Mouse (Mus musculus) small intestine, adult 2 months (tissue): ENCODE results near the gene Pabpn1l. TPM values are rescaled to one million over a fixed set of nuclear protein-coding genes. Genes with fewer than 3 reads are reported as not detected.

Experiments
- H3K27ac ChIP-seq: fragments of 200-500 bp; 2 replicates; pipeline ENCODE4 v1.5.1; 2012; ENCODE audit warnings: low read depth, low read length, control low read depth, inconsistent platforms; ENCODE audit not compliant: insufficient read depth
- H3K27me3 ChIP-seq: fragments of 200-500 bp; 2 replicates; pipeline ENCODE4 v1.6.1; 2012; ENCODE audit warnings: mild to moderate bottlenecking, moderate library complexity, low read length, inconsistent platforms; ENCODE audit not compliant: control insufficient read depth, insufficient read depth
- H3K36me3 ChIP-seq: fragments of 200-500 bp; 2 replicates; pipeline ENCODE4 v1.6.1; 2012; ENCODE audit warnings: mild to moderate bottlenecking, low read length, control low read depth, inconsistent platforms; ENCODE audit not compliant: control insufficient read depth, insufficient read depth
- H3K4me1 ChIP-seq: fragments of 200-500 bp; 2 replicates; pipeline ENCODE4 v1.6.1; 2012; ENCODE audit warnings: low read length, inconsistent platforms, mixed read lengths; ENCODE audit not compliant: control insufficient read depth, insufficient read depth, insufficient read length
- H3K4me3 ChIP-seq: fragments of 200-500 bp; 2 replicates; pipeline ENCODE4 v1.5.1; 2012; ENCODE audit warnings: low read depth, mild to moderate bottlenecking, control low read depth, inconsistent platforms, low read length, moderate library complexity
- CTCF ChIP-seq: fragments of 200-500 bp; IDR thresholded peaks from 2 replicates; pipeline ENCODE4 v1.5.1; 2012; ENCODE audit warnings: low read depth, mild to moderate bottlenecking, control low read depth, inconsistent platforms, low read length, moderate library complexity, mixed read lengths; ENCODE audit not compliant: insufficient replicate concordance, insufficient read length; ENCODE audit errors: extremely low read depth
- POLR2A ChIP-seq: fragments of 200-500 bp; IDR thresholded peaks from 2 replicates; pipeline ENCODE4 v1.6.1; 2012; ENCODE audit warnings: low read depth, mild to moderate bottlenecking, control low read depth, inconsistent platforms, low read length, moderate library complexity
- WGBS: fragments of 180-500 bp; shearing (Covaris S2); methylation state at CpG from one replicate; pipeline ENCODE4 v1.1.7; 2018; 5-methylcytosine and 5-hydroxymethylcytosine counted together
- polyA plus RNA-seq: library from polyadenylated mRNA; depleted of rRNA; stranded (reverse); fragments of >200 nt; gene quantifications from 2 replicates; pipeline ENCODE4 v1.2.3, GENCODE M21; 2012

Pabpn1l gene
- polyA plus RNA-seq, 1 experiment, result not detected

GRCm38 (mm10) chr8:122646337-122646736 lies 23.8 kb upstream of the Pabpn1l start:
- Histone ChIP-seq H3K27ac (no peak overlapping the region), H3K4me1 (no peaks in the 10 kb centered on the region), H3K4me3 (no peak overlapping the region), H3K36me3 (no peaks in the 10 kb centered on the region), H3K27me3 (no peaks in the 10 kb centered on the region)
- TF ChIP-seq CTCF (no peak), POLR2A (no peak)
- 88% methylated on average over 16 of the region's 16 CpGs for WGBS

DNA sequence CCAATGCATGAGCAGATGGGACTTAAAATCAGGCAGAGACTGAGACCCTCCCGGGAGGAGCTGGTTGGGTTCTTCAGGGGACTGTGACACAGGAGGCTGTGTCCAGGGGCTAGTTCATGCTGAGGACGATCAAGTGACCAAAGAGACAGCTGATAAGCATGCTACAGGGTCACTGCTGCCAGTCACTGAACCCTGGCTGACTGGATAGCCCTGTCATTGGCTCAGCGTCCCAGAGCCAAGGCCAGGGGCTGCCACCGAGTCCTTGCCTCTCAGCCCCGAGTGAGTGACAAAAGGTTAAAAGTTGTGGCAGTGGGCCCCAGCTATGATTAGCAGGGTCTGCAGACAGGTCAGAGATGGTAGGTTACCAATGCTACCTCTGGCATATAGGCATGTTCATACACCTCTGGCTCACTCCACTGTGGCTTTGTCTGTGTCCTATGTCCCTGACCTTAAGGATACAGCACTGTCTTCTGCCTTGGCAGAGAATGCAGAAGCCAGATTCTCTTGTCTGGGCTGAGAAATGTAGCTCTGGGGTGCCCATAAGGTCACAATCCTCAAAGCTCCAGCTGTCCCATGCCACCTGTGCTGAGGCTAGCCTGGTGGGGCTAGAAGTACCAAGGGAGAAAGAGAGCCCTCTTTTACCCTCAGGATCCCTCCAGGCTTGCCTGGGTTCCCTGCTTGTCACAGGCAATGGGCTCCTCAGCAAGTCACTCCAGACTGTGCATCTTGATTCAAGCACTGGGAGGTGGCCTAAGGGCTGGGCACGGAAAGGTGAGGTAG lies 21.8 kb upstream of the Pabpn1l start:
- TF ChIP-seq CTCF (no peak), POLR2A (no peak)
- H3K27ac ChIP-seq, result no peak overlapping the region
- WGBS, result 72% methylated on average over 6 of the region's 6 CpGs
- no peaks in the 10 kb centered on the region for H3K27me3 ChIP-seq
- H3K36me3 ChIP-seq, result no peaks in the 10 kb centered on the region
- no peaks in the 10 kb centered on the region for H3K4me1 ChIP-seq
- no peak overlapping the region for H3K4me3 ChIP-seq

DNA sequence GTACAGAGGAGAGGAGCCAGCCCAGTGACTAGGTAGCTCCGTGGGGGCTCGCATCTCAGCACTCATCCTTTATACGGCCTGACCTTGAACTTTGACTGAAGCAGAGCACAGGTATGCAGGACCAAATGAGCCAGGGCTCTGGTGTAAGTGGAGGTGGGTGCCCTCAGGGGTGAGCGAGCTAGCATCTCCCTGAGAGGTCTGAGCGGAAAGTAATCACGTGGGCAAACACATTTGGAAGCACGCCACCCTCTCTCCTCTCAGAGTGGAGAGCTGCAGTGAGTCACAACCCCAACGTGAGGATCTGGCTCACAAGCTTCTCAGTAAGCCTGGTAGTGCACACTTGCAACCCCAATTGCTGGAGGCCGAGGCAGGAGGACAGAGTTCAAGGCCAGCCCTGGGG lies 19.5 kb upstream of the Pabpn1l start:
- H3K27ac ChIP-seq, result no peak overlapping the region
- H3K27me3 ChIP-seq, result no peaks in the 10 kb centered on the region
- no peaks in the 10 kb centered on the region for H3K36me3 ChIP-seq
- peaks cover 4% of the 10 kb centered on the region for H3K4me1 ChIP-seq
- no peak overlapping the region for H3K4me3 ChIP-seq
- TF ChIP-seq CTCF, result no peak
- TF ChIP-seq POLR2A, result no peak
- 35% methylated on average over 9 of the region's 9 CpGs for WGBS

DNA sequence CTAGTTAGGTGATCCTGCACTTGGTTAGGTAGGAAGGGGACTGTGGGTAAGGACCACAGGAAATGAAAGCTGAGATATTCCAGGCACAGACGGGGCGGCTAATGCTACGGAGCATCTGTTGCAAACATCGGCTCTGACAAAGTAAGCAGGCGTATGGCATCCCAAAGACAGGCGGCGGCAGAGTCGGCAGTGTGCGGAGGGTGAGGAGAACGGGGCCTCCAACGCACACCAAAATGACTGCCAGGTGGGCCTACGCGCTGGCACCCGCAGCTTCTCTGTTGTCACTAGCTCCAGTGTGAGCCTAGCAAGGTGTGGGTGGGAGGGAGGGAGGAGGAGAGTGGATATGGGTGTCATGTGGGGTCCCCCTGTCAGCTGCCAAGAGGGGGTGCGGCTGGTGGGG lies 18.9 kb upstream of the Pabpn1l start:
- Histone ChIP-seq H3K4me3 (no peak overlapping the region), H3K27me3 (no peaks in the 10 kb centered on the region), H3K4me1 (peaks cover 10% of the 10 kb centered on the region), H3K36me3 (no peaks in the 10 kb centered on the region), H3K27ac (no peak overlapping the region)
- TF ChIP-seq CTCF (no peak), POLR2A (no peak)
- WGBS, result 93% methylated on average over 15 of the region's 15 CpGs

DNA sequence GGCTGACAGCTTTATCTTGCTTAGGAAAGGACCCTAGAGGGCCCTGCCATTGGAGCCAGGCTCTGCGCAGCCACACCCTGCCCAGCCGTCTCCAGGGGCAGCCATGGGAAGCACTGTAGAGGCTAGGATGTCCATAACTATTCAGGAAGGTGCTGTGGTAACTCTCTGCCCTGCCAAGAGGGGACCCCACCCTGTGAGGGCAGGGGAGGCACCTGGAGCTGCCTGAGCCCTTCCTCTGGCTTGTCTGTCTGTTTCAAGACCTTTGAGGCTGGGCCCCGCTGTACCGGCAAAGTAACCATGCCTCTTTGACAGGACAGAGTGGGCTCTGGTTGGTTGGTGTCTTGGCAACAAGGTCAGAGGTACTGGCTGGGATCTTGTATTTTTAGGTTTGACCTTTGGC lies 18.3 kb upstream of the Pabpn1l start:
- 78% methylated on average over 4 of the region's 4 CpGs for WGBS
- H3K27ac ChIP-seq, result no peak overlapping the region
- no peak overlapping the region for H3K4me3 ChIP-seq
- H3K36me3 ChIP-seq, result no peaks in the 10 kb centered on the region
- H3K4me1 ChIP-seq, result peaks cover 13% of the 10 kb centered on the region
- TF ChIP-seq CTCF (no peak), POLR2A (no peak)
- H3K27me3 ChIP-seq, result no peaks in the 10 kb centered on the region

DNA sequence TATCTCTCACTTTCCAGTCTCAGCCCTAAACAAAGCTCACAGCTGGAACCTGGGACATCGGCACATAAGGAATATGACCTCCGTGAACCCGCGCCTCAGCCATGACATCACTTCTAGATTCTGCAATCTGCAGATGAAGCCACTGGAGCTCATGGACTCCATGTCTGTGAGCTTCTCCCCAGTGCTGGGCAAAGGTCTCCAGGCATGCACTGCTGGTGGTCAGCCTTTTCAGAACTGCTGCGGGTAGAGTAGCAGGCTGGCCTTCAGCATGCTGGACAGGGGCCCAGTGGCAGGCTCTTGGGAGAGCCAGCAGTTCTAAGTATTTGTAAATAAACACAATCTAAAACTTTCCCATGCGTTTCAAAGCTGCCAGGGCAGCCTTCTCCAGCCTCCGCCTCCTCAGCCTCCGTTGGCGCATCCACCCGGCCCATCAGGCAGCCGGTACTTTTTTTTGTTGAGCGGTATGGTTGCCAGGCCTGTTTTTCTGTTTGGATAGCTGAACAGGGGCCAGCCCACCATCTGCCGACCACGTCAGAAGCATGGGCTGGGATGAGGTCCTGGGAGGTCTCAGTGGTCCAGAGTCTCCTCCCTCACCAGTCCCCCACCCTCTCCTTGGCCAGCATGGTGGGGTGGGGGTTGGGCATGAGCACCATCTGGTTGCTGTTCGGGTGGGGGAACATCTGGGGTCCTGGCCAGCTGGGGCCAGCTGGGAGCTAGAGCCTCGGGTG lies 17.1 kb upstream of the Pabpn1l start:
- Histone ChIP-seq H3K4me3 (no peak overlapping the region), H3K36me3 (no peaks in the 10 kb centered on the region)

DNA sequence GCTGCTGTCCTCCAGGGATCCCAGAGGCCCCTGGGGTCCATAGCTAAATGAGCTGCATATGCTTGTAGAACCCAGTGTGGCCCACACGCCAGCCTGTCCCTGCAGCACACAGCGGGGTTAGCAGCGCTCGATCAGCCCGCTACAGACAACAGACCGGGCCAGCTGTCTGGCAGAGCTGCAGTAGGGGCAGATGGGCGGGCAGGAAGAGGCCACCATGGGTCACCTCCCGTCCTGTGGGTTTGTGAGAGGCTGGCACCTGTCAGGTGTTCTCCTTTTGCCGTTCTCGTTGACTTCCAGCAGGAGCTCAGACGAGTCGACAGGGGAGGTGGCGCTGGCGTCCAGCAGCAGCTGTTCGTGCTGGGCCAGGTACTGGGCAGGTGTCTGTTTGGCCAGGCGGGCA lies 16.1 kb upstream of the Pabpn1l start:
- Histone ChIP-seq H3K4me1 (peaks cover 22% of the 10 kb centered on the region), H3K36me3 (no peaks in the 10 kb centered on the region)

More for the DNA sequence above, 17.1 kb upstream of the Pabpn1l start:
- Histone ChIP-seq H3K27me3 (no peaks in the 10 kb centered on the region), H3K27ac (no peak overlapping the region), H3K4me1 (peaks cover 22% of the 10 kb centered on the region)
- TF ChIP-seq POLR2A, result no peak
- WGBS, result 42% methylated on average over 16 of the region's 16 CpGs

More for the DNA sequence above, 16.1 kb upstream of the Pabpn1l start:
- TF ChIP-seq CTCF (no peak), POLR2A (no peak)
- WGBS, result 72% methylated on average over 16 of the region's 16 CpGs
- no peak overlapping the region for H3K4me3 ChIP-seq
- no peaks in the 10 kb centered on the region for H3K27me3 ChIP-seq
- no peak overlapping the region for H3K27ac ChIP-seq
